Mouse (Mus musculus) embryonic facial prominence, embryonic 12.5 days (tissue): ENCODE results near the gene Adora1. TPM values are rescaled to one million over a fixed set of nuclear protein-coding genes. Genes with fewer than 3 reads are reported as not detected.

Source experiments
- ATAC-seq: fragments of 200-750 bp; cut with Nextera tagmentation; 2 replicates; pipeline ENCODE4 v1.8.0; 2017; ENCODE audit not compliant: insufficient number of reproducible peaks, insufficient read depth, low FRiP score, low TSS enrichment
- H3K27ac ChIP-seq: fragments of 300-500 bp; sonication (generic); 2 replicates; pipeline ENCODE4 v1.5.1; 2016; ENCODE audit warnings: mild to moderate bottlenecking
- H3K27me3 ChIP-seq: fragments of 300-500 bp; sonication (generic); 2 replicates; pipeline ENCODE4 v1.6.1; 2016; ENCODE audit warnings: mild to moderate bottlenecking, moderate library complexity
- H3K36me3 ChIP-seq: fragments of 300-500 bp; sonication (generic); 2 replicates; pipeline ENCODE4 v1.6.1; 2016; ENCODE audit warnings: mild to moderate bottlenecking
- H3K4me1 ChIP-seq: fragments of 300-500 bp; sonication (generic); 2 replicates; pipeline ENCODE4 v1.6.1; 2016
- H3K4me2 ChIP-seq: fragments of 300-500 bp; sonication (generic); replicated peaks from 2 replicates; pipeline ENCODE4 v1.6.1; 2016; ENCODE audit warnings: mild to moderate bottlenecking, moderate library complexity
- H3K4me3 ChIP-seq: fragments of 300-500 bp; sonication (generic); 2 replicates; pipeline ENCODE4 v1.5.1; 2016; ENCODE audit warnings: mild to moderate bottlenecking
- H3K9ac ChIP-seq: fragments of 300-500 bp; sonication (generic); 2 replicates; pipeline ENCODE4 v1.6.1; 2016; ENCODE audit warnings: mild to moderate bottlenecking, moderate library complexity
- H3K9me3 ChIP-seq: fragments of 300-500 bp; sonication (generic); 2 replicates; pipeline ENCODE4 v1.6.1; 2016; ENCODE audit warnings: mild to moderate bottlenecking, moderate library complexity
- WGBS: fragments of 180-500 bp; shearing (Covaris S2); methylation state at CpG from one replicate; pipeline ENCODE4 v1.1.7; 2016; 5-methylcytosine and 5-hydroxymethylcytosine counted together
- polyA plus RNA-seq: library from polyadenylated mRNA; unstranded; fragments of >200 nt; fragmentation: Nextera tagmentation; extraction: Ambion mirVana; gene quantifications from 2 replicates; pipeline ENCODE4 v1.2.1, GENCODE M21; 2016

Gene Adora1
- 1.7 and 2.1 TPM in 2 replicates for polyA plus RNA-seq

GRCm38 (mm10) chr1:134235391-134235921 is at the start of gene Adora1:
Gene Adora1, minus strand, starts transcription at chr1:134235431.
- under 1% methylated on average over 36 of the region's 37 CpGs for WGBS
- no peak for ATAC-seq
- Histone ChIP-seq H3K36me3 (no peaks in the 10 kb centered on the region), H3K27ac (no peak within 1 kb of the TSS), H3K9ac (peak within 1 kb of the TSS; percentile 46), H3K4me1 (peaks cover 21% of the 10 kb centered on the region), H3K4me3 (peak within 1 kb of the TSS; percentile 50), H3K27me3 (peaks cover 52% of the 10 kb centered on the region), H3K4me2 (peak within 1 kb of the TSS; percentile 96), H3K9me3 (no peaks in the 10 kb centered on the region)

DNA sequence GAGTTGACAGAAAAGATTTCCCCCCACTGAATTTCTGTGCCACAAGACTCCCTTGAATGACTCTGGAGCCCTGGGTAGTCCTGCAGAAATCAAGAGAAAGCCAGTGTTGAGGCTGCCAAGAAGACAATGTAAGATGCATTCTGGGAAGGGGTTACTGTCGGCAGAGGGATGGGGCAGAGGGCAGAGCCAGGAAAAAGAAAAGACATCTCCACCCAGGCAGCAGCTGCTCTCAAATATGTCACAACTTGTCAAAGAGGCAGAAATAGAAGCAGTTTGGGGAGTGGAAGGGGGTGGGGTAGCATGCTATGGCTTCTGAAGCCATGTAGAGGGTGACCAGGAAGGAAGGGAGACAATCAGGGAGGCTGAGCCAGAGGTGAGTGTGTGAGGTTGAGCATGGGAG is 47.9 kb upstream of the Adora1 start:
- no peak for ATAC-seq
- Histone ChIP-seq H3K4me2 (no peak overlapping the region), H3K27me3 (0 out of 2 replicates have a peak, but pooled peaks cover 2% of the 10 kb centered on the region), H3K4me1 (peaks cover 5% of the 10 kb centered on the region; the same call in 1 of the 2 replicates), H3K36me3 (no peaks in the 10 kb centered on the region), H3K9me3 (no peaks in the 10 kb centered on the region), H3K9ac (no peak overlapping the region), H3K4me3 (no peak overlapping the region), H3K27ac (no peak overlapping the region)
- WGBS, result 56% methylated on average over 1 of the region's 1 CpGs

DNA sequence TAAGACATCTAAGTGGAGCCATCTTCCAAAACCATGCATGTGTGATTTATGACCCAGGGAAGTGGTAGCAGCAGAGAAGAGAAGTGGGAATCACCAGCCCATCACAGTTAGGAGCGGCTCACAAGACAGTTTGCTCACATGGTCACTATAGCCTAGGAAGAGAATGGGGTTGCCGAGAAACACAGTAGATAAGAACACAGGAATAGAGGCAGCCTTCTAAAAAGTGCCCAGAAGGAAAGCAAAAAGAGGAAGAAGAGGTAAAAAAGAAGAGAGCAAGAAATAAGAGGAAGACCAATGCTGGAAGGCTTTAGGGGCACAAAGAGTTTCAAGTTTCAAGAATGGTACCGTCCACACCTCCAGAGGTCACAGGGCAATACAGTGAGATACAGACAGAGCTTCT is 47.1 kb upstream of the Adora1 start:
- Histone ChIP-seq H3K4me1 (peaks cover 5% of the 10 kb centered on the region; the same call in 1 of the 2 replicates), H3K27me3 (0 out of 2 replicates have a peak, but pooled peaks cover 2% of the 10 kb centered on the region), H3K9me3 (no peaks in the 10 kb centered on the region), H3K4me3 (no peak overlapping the region), H3K36me3 (no peaks in the 10 kb centered on the region), H3K9ac (no peak overlapping the region), H3K4me2 (no peak overlapping the region), H3K27ac (no peak overlapping the region)
- WGBS, result 67% methylated on average over 3 of the region's 3 CpGs
- no peak for ATAC-seq

- H3K4me3 ChIP-seq, result no peak overlapping the region
- no peak for ATAC-seq
- no peaks in the 10 kb centered on the region for H3K36me3 ChIP-seq
- 0 out of 2 replicates have a peak, but pooled peaks cover under 1% of the 10 kb centered on the region for H3K27me3 ChIP-seq
- H3K9ac ChIP-seq, result no peak overlapping the region
- peaks cover 5% of the 10 kb centered on the region; the same call in 1 of the 2 replicates for H3K4me1 ChIP-seq
- no peak overlapping the region for H3K4me2 ChIP-seq
- no peak overlapping the region for H3K27ac ChIP-seq
- WGBS, result 68% methylated on average over 4 of the region's 4 CpGs
- no peaks in the 10 kb centered on the region for H3K9me3 ChIP-seq
These were observed 46.3 kb upstream of the Adora1 start for GRCm38 (mm10) chr1:134281563-134281962.

GRCm38 (mm10) chr1:134280174-134280573 is 44.9 kb upstream of the Adora1 start:
- 76% methylated on average over 5 of the region's 5 CpGs for WGBS
- Histone ChIP-seq H3K4me3 (no peak overlapping the region), H3K36me3 (no peaks in the 10 kb centered on the region), H3K4me2 (no peak overlapping the region), H3K4me1 (peaks cover 5% of the 10 kb centered on the region; the same call in 1 of the 2 replicates), H3K9ac (no peak overlapping the region), H3K27me3 (no peaks in the 10 kb centered on the region), H3K9me3 (no peaks in the 10 kb centered on the region), H3K27ac (no peak overlapping the region)
- no peak for ATAC-seq

GRCm38 (mm10) chr1:134276823-134277222 is 41.6 kb upstream of the Adora1 start:
- Histone ChIP-seq H3K27me3 (no peaks in the 10 kb centered on the region), H3K27ac (no peak overlapping the region), H3K36me3 (no peaks in the 10 kb centered on the region), H3K4me3 (no peak overlapping the region), H3K9ac (no peak overlapping the region), H3K9me3 (no peaks in the 10 kb centered on the region), H3K4me1 (peaks cover 8% of the 10 kb centered on the region; the same call in 1 of the 2 replicates), H3K4me2 (no peak overlapping the region)
- 77% methylated on average over 7 of the region's 7 CpGs for WGBS
- ATAC-seq, result no peak

DNA sequence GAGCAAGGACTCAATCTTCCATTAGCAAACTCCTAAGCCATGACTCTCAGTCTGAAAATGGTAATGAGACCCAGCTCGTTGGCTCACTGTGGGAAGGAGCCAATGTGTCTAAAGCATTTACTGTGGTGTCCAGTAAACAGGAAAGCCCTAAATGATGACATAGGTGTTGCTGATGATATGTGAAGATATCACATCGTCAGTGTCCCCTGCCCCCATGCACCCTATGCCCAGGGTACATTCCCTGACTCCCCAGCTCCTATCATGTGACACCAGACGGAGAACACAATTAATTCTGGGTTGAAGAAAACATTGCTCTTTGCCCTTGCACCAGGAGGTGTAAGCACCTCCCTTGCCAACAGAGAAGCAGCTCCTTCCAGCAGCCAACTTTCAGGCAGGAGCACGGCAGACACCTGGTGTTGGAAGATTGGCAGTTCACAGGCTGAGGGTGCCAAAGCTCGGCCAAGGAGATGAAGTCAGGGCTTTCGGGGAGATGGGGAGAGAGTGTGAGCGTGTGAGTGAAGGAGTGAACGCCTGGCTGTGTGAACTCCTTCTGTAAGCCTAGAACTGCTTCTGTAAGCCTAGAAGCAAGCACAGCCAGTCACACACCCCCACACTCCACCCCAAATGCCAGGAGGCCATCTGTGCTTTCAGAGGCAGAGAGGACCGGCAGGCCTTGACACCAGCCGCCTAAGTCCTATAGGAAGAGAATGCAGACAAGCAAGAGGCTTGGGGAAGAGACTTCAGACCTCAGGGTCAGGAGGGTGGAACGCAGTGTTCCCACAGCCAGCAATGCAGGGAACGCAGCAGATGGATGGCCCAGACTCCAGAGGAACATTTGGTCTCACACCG is 40.6 kb upstream of the Adora1 start:
- Histone ChIP-seq H3K4me2 (no peak overlapping the region), H3K9ac (no peak overlapping the region), H3K36me3 (no peaks in the 10 kb centered on the region), H3K4me1 (peaks cover 8% of the 10 kb centered on the region; the same call in 1 of the 2 replicates), H3K27ac (no peak overlapping the region), H3K9me3 (no peaks in the 10 kb centered on the region), H3K27me3 (no peaks in the 10 kb centered on the region), H3K4me3 (no peak overlapping the region)
- 75% methylated on average over 13 of the region's 13 CpGs for WGBS
- no peak for ATAC-seq

GRCm38 (mm10) chr1:134274483-134274920 is 39.3 kb upstream of the Adora1 start:
- peaks cover 8% of the 10 kb centered on the region; the same call in 1 of the 2 replicates for H3K4me1 ChIP-seq
- no peaks in the 10 kb centered on the region for H3K36me3 ChIP-seq
- no peaks in the 10 kb centered on the region for H3K27me3 ChIP-seq
- WGBS, result 78% methylated on average over 7 of the region's 7 CpGs
- H3K9ac ChIP-seq, result no peak overlapping the region
- H3K9me3 ChIP-seq, result no peaks in the 10 kb centered on the region
- no peak for ATAC-seq
- no peak overlapping the region for H3K4me3 ChIP-seq
- H3K27ac ChIP-seq, result no peak overlapping the region
- H3K4me2 ChIP-seq, result no peak overlapping the region

DNA sequence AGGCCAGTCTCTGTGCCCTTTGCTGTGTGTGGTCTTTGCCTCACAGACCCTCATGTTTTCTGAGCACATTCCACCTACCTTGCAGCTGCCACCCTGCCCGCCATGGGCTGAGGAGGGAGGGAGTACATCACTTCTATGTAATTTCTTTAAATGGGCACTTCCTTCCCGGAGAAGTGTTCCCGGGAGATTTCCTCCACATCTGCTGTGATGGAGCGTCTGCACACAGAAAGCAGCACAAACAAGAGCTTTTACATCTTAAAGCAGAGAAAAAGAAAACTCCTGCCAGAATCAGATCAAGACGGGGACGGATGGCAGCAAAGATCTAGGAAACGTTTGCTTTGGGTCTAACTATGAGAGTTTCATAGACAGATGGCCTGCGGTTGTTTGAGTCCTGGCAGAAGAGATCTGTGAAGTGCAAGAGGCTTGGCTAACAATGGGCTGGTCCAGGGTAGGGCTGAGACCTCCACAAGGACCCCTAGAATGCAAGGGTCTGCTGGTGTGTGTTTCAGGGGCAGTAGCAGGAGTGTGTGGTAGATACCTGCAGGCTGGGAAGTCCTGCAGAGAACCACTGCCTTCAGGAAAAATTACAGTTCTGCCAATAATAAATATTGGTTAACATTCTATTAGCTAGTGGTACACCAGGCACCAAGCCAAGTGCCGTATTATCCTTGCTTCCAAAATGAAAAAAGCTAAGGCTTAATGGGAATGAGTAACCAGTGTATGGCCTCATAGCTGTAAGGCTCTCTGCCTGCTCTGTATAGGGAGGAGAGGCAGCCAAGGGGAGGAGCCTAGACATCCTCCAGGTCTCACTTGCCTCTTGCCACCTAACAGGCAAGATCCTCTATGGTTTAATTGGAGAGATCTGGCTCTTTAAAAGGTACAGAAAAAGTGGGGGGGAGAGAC is 38.5 kb upstream of the Adora1 start:
- peaks cover 8% of the 10 kb centered on the region; the same call in 1 of the 2 replicates for H3K4me1 ChIP-seq
- H3K36me3 ChIP-seq, result no peaks in the 10 kb centered on the region
- H3K4me2 ChIP-seq, result no peak overlapping the region
- no peak for ATAC-seq
- no peaks in the 10 kb centered on the region for H3K9me3 ChIP-seq
- H3K27me3 ChIP-seq, result no peaks in the 10 kb centered on the region
- no peak overlapping the region for H3K9ac ChIP-seq
- H3K4me3 ChIP-seq, result no peak overlapping the region
- WGBS, result 37% methylated on average over 9 of the region's 9 CpGs
- H3K27ac ChIP-seq, result peak overlapping the region; percentile 30; the same call in 1 of the 2 replicates

GRCm38 (mm10) chr1:134272754-134273250 is 37.6 kb upstream of the Adora1 start:
- Histone ChIP-seq H3K27me3 (no peaks in the 10 kb centered on the region), H3K9ac (no peak overlapping the region), H3K4me2 (no peak overlapping the region), H3K9me3 (no peaks in the 10 kb centered on the region), H3K4me1 (peaks cover 8% of the 10 kb centered on the region; the same call in 1 of the 2 replicates), H3K27ac (no peak overlapping the region), H3K4me3 (no peak overlapping the region), H3K36me3 (no peaks in the 10 kb centered on the region)
- WGBS, result 73% methylated on average over 5 of the region's 5 CpGs
- no peak for ATAC-seq

GRCm38 (mm10) chr1:134270026-134270425 is 34.8 kb upstream of the Adora1 start:
- no peak for ATAC-seq
- Histone ChIP-seq H3K4me1 (peaks cover 8% of the 10 kb centered on the region; the same call in 1 of the 2 replicates), H3K27me3 (no peaks in the 10 kb centered on the region)

More at GRCm38 (mm10) chr1:134270026-134270425, 34.8 kb upstream of the Adora1 start:
- H3K27ac ChIP-seq, result no peak overlapping the region
- H3K4me3 ChIP-seq, result no peak overlapping the region
- H3K36me3 ChIP-seq, result no peaks in the 10 kb centered on the region
- H3K4me2 ChIP-seq, result no peak overlapping the region
- 70% methylated on average over 7 of the region's 7 CpGs for WGBS
- no peaks in the 10 kb centered on the region for H3K9me3 ChIP-seq
- H3K9ac ChIP-seq, result no peak overlapping the region
